Mouse (Mus musculus) colon, adult 2 months (tissue): ENCODE measurements around the gene Rpl28. TPM values are rescaled to one million over a fixed set of nuclear protein-coding genes. Genes with fewer than 3 reads are reported as not detected.

Experiments used
- polyA plus RNA-seq: library from polyadenylated mRNA; depleted of rRNA; stranded (reverse); fragments of >200 nt; gene quantifications from 2 replicates; pipeline ENCODE4 v1.2.3, GENCODE M21; 2012; rRNA removed

Rpl28 gene
- polyA plus RNA-seq = 405 and 513 TPM in 2 replicates

DNA sequence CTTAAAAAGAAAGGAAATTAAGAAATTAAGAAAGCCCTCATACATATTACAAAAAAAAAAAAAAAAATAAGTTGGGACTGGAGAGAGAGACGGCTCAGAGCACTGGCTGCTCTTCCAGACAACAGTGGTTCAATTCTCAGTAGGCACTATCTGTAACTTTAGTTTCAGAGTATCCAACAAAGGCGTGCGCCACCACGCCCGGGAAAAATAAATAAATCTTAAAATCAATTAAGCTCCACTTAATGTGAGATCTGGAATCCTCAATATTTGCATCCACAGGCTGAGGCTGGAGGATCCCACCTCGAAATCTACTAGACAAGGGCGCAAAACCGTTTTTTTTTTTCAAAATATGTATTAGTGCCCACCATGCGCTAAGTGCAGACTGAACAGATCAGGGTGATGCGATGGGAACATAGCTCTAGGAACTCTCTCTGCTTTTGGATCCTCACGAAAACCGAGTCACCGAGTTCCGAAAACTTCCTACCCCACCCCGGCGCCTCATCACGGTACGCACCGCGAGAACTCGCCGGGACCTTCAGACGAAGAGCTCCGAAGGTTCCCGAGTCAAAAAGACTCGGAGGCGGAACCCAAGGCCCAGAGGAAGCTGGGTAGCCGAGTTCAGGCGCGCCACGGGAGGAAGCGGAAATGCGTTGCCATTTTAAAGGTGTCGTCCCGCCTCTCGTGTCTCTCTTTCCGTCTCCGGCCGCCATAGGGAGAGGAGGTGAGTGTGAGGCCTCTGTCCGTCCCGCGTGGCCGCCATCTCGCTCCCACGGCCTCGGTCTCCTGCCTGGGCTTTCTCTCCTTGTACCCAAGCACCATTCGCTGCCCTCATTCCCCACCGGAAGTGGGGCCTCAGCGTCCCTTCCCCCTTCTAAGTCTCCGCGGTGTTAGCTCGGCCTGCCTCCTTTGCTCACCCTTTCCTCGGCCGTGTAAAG, at the start of gene Rpl28:
Gene Rpl28 (plus strand): TSS at position 597 of the 935 bp plus-strand sequence.

DNA sequence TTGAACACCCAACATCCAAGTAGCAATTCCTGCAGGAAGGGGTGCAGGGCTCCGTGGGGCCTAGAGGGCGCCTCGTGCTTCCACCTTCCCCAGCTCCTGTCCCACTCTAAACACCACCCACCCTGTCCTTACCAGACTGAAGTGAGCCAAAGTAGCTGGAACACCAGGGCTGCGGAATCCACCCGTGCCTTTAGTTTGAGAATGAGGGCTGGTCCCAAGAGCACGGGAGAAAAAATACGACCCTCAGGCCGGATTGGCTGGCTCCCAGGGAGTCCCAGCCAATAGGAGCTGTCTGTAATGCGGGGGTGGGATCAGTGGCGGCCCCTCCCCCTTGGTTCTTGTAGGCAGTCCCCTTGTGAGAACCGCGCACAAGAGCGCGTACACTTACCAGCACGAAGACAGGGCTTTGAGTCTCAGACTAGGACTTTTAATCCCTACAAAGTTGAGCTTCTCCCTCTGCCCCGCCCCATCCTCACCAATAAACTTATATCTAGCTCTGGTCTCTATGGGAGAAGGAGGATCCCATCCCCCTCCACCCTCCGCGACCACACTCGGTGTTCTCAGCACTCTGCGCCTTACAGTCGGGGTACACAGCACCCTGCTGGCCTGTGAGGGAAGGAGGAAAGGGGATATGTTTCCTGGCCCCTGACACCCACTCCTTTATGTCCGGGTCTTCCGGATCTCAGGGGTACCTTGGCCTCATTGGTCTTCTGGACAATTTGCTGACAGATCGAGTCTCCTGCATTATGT, 39.7 kb upstream of the Rpl28 start, which contains the start of gene Cox6b2:
Gene Cox6b2 (minus strand): TSS at position 274 of the 750 bp plus-strand sequence.

DNA sequence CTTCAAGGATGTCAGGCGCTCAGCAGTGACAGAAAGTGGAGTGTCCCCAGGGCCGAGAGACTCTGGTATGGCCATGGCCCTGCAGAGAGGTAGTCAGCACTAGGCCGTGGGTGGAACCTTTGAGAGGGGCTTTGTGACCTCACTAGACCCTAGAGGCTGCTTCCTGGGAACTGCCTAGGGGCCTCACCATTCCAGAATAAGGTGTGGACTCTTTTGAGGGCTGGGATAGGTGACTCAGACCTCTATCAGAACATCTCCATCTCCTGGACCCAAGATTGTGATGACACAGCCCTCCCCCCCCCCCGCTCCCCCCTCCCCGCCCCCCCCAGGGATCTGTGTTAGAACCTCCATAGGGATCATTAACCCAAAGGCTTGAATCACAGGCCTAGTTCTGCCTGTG, 21.5 kb upstream of the Rpl28 start, which contains the start of gene Fam71e2:
Gene Fam71e2 (minus strand): TSS at position 101 of the 400 bp plus-strand sequence.

DNA sequence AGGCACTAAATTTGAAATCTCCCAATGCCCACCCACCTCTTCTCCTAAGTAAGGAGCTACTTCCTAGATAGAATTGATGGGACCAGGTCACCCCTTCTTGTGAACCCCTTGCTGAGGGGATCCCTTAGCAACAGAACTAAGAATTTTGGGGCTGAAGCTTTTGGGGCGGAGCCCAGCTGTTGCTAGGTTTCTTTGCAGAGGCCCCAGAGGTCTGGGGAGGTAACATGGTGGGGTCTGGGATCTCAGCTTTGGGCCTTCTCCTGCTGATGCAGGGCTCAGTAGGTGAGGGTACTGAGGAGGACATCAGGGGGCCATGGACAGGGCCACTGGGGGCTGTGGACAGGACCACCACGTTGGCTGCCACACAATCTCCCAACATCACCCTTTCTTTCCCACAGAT, 9.9 kb upstream of the Rpl28 start, which contains the start of the genes Il11 and Tmem190:
Gene Il11 (minus strand): TSS at position 101 of the 400 bp plus-strand sequence.
Gene Tmem190 (plus strand): TSS at position 179 of the 400 bp plus-strand sequence.

DNA sequence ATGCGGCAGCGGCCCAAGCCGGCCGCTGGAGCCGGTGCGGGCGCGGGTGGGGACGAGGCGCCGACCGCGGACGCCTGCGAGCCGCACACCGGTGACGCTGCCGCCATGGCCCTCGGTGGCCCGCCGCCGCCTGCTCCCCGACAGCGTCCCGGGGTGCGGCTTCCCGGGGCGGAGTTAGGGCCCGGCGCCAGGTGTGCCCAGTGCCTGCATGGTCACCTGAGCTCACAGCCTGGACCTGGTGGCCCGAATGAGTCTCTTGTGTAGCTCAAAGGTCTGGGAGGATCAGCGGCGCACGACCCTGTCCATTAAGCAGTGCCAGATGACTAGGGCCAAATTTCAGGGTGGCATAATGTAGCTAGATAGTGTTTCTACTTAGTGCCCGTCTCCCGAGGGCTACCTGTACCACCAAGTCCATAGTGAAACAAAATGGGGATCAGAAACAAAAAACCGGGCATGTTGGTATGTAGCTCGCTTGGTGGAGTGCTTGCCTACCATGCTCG, 3.2 kb upstream of the Rpl28 start, which contains the start of gene Tmem238:
Gene Tmem238 (minus strand): TSS at position 221 of the 500 bp plus-strand sequence.

DNA sequence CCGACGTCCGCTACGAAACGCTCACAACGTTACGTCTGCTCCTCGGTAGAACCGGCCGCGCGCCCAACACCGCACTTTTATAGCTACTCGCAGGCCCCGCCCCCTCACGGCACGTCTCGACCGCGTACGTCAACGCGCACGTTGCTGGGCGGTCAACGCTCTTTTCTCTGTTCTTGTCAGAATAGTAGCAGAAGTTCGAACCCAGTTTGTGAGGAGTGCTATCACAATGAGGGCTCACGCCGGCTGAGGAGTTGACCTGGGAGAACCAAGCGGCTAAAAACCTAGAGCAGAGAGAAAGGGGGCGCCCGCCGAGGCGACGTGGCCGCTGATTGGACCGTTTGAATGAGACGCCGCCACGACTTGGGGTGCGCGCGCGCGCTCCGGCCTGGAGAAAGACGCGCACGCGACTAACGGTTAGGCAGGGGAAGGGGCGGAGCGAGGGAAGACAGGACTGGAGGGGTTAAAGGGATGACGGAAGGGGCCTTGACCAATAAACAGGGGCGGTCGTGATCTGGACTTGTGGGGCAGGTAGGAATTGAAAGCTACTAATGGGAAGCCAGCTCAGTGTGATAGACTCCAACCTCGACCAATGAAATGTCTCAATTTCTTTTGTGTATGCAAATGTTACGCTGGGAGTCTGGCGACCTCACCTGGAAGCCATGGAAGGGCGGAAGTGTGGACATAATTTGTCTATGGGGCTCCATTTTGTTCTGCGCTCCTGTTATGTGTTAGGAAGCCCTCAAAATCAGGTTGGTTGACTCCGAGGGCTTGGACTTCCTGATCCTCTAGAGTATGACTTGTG, 19.8 kb downstream of the Rpl28 start, which contains the start of gene Ube2s:
Gene Ube2s (minus strand): TSS at position 288 of the 802 bp plus-strand sequence.

DNA sequence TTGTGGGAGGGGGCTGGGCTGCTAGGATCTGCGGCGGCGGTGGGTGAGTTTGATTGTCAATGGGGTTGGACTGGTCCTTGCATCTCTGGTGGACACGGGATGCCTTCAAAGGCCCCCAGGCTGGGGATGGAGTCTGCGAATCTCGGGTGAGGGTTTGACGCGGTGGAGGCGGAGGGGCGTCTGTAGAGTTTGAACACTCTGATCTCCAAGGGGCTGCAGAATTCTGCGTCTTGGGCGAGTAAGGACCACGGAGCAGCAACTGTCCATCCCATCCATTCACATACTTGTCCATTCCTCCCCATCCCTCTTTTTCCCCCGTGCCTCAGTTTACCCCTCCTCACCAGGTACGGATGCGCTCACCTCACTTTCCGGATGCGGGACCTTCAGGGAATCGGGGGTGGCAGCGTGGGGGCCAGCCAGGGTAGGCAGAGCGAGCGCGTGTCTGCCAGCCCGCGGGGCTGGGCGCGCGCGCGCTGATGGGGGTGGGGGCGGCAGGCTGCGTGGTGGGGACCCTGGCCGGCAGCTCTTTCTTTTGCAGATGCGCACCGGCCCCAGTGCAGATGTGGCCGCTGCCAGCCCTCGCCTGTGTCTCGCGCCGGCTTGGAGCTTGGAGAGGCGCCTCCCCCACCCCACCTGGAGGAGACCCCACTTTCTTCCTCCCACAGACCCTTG, 51.7 kb downstream of the Rpl28 start, which contains the start of gene Shisa7:
Gene Shisa7 (minus strand): TSS at position 452 of the 672 bp plus-strand sequence.

Other genes with a start within 250 kb of the Rpl28 start
- 11.2 and 12.5 TPM in 2 replicates for gene Syt5, start 245.3 kb upstream of the Rpl28 start, polyA plus RNA-seq
- 58.9 and 64.2 TPM in 2 replicates for gene Ptprh, start 188.8 kb upstream of the Rpl28 start, polyA plus RNA-seq
- 11.1 and 15.0 TPM in 2 replicates for gene Tmem86b, start 161.5 kb upstream of the Rpl28 start, polyA plus RNA-seq
- 135 and 140 TPM in 2 replicates for gene Ppp6r1, start 133.9 kb upstream of the Rpl28 start, polyA plus RNA-seq
- 43.6 and 46.8 TPM in 2 replicates for gene Hspbp1, start 107.8 kb upstream of the Rpl28 start, polyA plus RNA-seq
- 5.2 and 6.4 TPM in 2 replicates for gene Brsk1, start 102.3 kb upstream of the Rpl28 start, polyA plus RNA-seq
- gene Tmem150b, start 67.6 kb upstream of the Rpl28 start, polyA plus RNA-seq = 21.0 and 24.9 TPM in 2 replicates
- 187 and 215 TPM in 2 replicates for gene Kmt5c, start 52.8 kb upstream of the Rpl28 start, polyA plus RNA-seq
- gene Cox6b2, start 39.8 kb upstream of the Rpl28 start, polyA plus RNA-seq = 22.5 and 40.9 TPM in 2 replicates
- gene Fam71e2, start 21.6 kb upstream of the Rpl28 start, polyA plus RNA-seq = not detected in 2 replicates
- gene Il11, start 10.0 kb upstream of the Rpl28 start, polyA plus RNA-seq = 0.90 and 1.0 TPM in 2 replicates
- gene Tmem190, start 9.9 kb upstream of the Rpl28 start, polyA plus RNA-seq = not detected in 2 replicates
- 227 and 263 TPM in 2 replicates for gene Tmem238, start 3.2 kb upstream of the Rpl28 start, polyA plus RNA-seq
- 143 and 257 TPM in 2 replicates for gene Ube2s, start 19.7 kb downstream of the Rpl28 start, polyA plus RNA-seq
- 2.0 and 2.8 TPM in 2 replicates for gene Shisa7, start 51.8 kb downstream of the Rpl28 start, polyA plus RNA-seq
- gene Isoc2b, start 77.4 kb downstream of the Rpl28 start, polyA plus RNA-seq = 40.8 and 52.6 TPM in 2 replicates
- gene Isoc2a, start 84.3 kb downstream of the Rpl28 start, polyA plus RNA-seq = 18.6 and 21.4 TPM in 2 replicates
- 0.08 TPM in 1 of 2 replicates, not detected in the other for gene Gm36210, start 113.6 kb downstream of the Rpl28 start, polyA plus RNA-seq
- 31.6 and 31.7 TPM in 2 replicates for gene Zfp628, start 122.3 kb downstream of the Rpl28 start, polyA plus RNA-seq
- gene Nat14, start 129.2 kb downstream of the Rpl28 start, polyA plus RNA-seq = 16.0 and 18.1 TPM in 2 replicates
- gene Ssc5d, start 132.9 kb downstream of the Rpl28 start, polyA plus RNA-seq = 12.0 and 12.4 TPM in 2 replicates
- 0.09 and 0.30 TPM in 2 replicates for gene Sbk2, start 171.5 kb downstream of the Rpl28 start, polyA plus RNA-seq
- gene Sbk3, start 178.3 kb downstream of the Rpl28 start, polyA plus RNA-seq = 0.28 TPM in 1 of 2 replicates, not detected in the other
- gene Zfp579, start 203.3 kb downstream of the Rpl28 start, polyA plus RNA-seq = 60.1 and 63.9 TPM in 2 replicates
- 58.6 and 61.0 TPM in 2 replicates for gene Zfp524, start 221.5 kb downstream of the Rpl28 start, polyA plus RNA-seq
- 35.6 and 36.3 TPM in 2 replicates for gene Fiz1, start 221.8 kb downstream of the Rpl28 start, polyA plus RNA-seq
- 0.35 TPM in 1 of 2 replicates, not detected in the other for gene Gm44973, start 222.6 kb downstream of the Rpl28 start, polyA plus RNA-seq
- gene Zfp865, start 227.5 kb downstream of the Rpl28 start, polyA plus RNA-seq = 37.3 and 43.2 TPM in 2 replicates
- gene Ccdc106, start 227.7 kb downstream of the Rpl28 start, polyA plus RNA-seq = 3.0 and 3.6 TPM in 2 replicates
- not detected in 2 replicates for gene 4632433K11Rik, start 241.2 kb downstream of the Rpl28 start, polyA plus RNA-seq
- gene Zfp784, start 245.6 kb downstream of the Rpl28 start, polyA plus RNA-seq = 6.4 and 8.7 TPM in 2 replicates